Mouse (Mus musculus) MEL-GATA-1-ER (cell line): ENCODE data around the gene Nepn.

Experiments used
- DNase-seq: peaks from one replicate; pipeline ENCODE4 v3.0.0-alpha.2; 2012; ENCODE audit warnings: low read depth; ENCODE audit errors: extremely low read depth

Gene Nepn

GRCm38 (mm10) chr10:52405160-52405559 is 16.4 kb downstream of the Nepn start:
- peak; percentile 93 for DNase-seq

- DNase-seq, result no peak
Observed at GRCm38 (mm10) chr10:52407526-52407925, 18.8 kb downstream of the Nepn start.

GRCm38 (mm10) chr10:52415020-52415419 is 26.2 kb downstream of the Nepn start:
- DNase-seq, result no peak

GRCm38 (mm10) chr10:52416458-52416857 is 27.7 kb downstream of the Nepn start:
- no peak for DNase-seq

GRCm38 (mm10) chr10:52417299-52417997 is 28.7 kb downstream of the Nepn start, which contains the start of gene Nus1:
Nus1 (plus strand) TSS chr10:52417547.
- DNase-seq, result peak; percentile 88

GRCm38 (mm10) chr10:52417998-52418860 is 29.5 kb downstream of the Nepn start:
- peak; percentile 39 for DNase-seq

GRCm38 (mm10) chr10:52418931-52419330 is 30.2 kb downstream of the Nepn start:
- DNase-seq, result no peak

- no peak for DNase-seq
Observed at GRCm38 (mm10) chr10:52419402-52419801, 30.6 kb downstream of the Nepn start.

GRCm38 (mm10) chr10:52420526-52420925 is 31.8 kb downstream of the Nepn start:
- no peak for DNase-seq

GRCm38 (mm10) chr10:52421716-52422115 is 32.9 kb downstream of the Nepn start:
- DNase-seq, result no peak

- DNase-seq, result no peak
Observed at GRCm38 (mm10) chr10:52423097-52423496, 34.3 kb downstream of the Nepn start.

GRCm38 (mm10) chr10:52426314-52426980 is 37.7 kb downstream of the Nepn start:
- no peak for DNase-seq

GRCm38 (mm10) chr10:52427634-52428415 is 39.1 kb downstream of the Nepn start:
- DNase-seq, result no peak

- DNase-seq, result no peak
Observed at GRCm38 (mm10) chr10:52430953-52431352, 42.2 kb downstream of the Nepn start.

GRCm38 (mm10) chr10:52434836-52435235 is 46.1 kb downstream of the Nepn start:
- no peak for DNase-seq
